Mouse (Mus musculus) lung, embryonic 15.5 days (tissue): ENCODE measurements at regions not wholly inside any gene's neighbourhood (a gene's known extent, or its start where the extent isn't known, plus 50 kb on each side); places are given as distances from the start of the nearest gene placed in this dataset.
"Not testable (repeated sequence)": the region's sequence is repeated elsewhere in the genome, so short reads cannot be mapped to it uniquely, and the experiment has no call there.

Experiments used
- ATAC-seq: fragments of 200-750 bp; cut with Nextera tagmentation; 2 replicates; pipeline ENCODE4 v1.8.0; 2017; ENCODE audit warnings: moderate number of reproducible peaks, borderline replicate concordance; ENCODE audit not compliant: low FRiP score, low TSS enrichment; ENCODE audit errors: extremely low read depth
- H3K27ac ChIP-seq: fragments of 300-500 bp; sonication (generic); 2 replicates; pipeline ENCODE4 v1.5.1; 2015; ENCODE audit warnings: moderate library complexity, mild to moderate bottlenecking, inconsistent platforms
- H3K27me3 ChIP-seq: fragments of 300-500 bp; sonication (generic); 2 replicates; pipeline ENCODE4 v1.6.1; 2015; ENCODE audit warnings: inconsistent platforms
- H3K36me3 ChIP-seq: fragments of 300-500 bp; sonication (generic); 2 replicates; pipeline ENCODE4 v1.6.1; 2015; ENCODE audit warnings: inconsistent platforms
- H3K4me1 ChIP-seq: fragments of 300-500 bp; sonication (generic); 2 replicates; pipeline ENCODE4 v1.6.1; 2015; ENCODE audit warnings: inconsistent platforms
- H3K4me2 ChIP-seq: fragments of 300-500 bp; sonication (generic); 2 replicates; pipeline ENCODE4 v1.6.1; 2015; ENCODE audit warnings: inconsistent platforms, mild to moderate bottlenecking, moderate library complexity
- H3K4me3 ChIP-seq: fragments of 300-500 bp; sonication (generic); 2 replicates; pipeline ENCODE4 v1.5.1; 2015; ENCODE audit warnings: mild to moderate bottlenecking, inconsistent platforms
- H3K9ac ChIP-seq: fragments of 300-500 bp; sonication (generic); 2 replicates; pipeline ENCODE4 v1.6.1; 2015; ENCODE audit warnings: inconsistent platforms
- H3K9me3 ChIP-seq: fragments of 300-500 bp; sonication (generic); 2 replicates; pipeline ENCODE4 v1.6.1; 2016; ENCODE audit warnings: inconsistent platforms
- WGBS: fragments of 180-500 bp; shearing (Covaris S2); methylation state at CpG from one replicate; pipeline ENCODE4 v1.1.7; 2015; 5-methylcytosine and 5-hydroxymethylcytosine counted together

DNA sequence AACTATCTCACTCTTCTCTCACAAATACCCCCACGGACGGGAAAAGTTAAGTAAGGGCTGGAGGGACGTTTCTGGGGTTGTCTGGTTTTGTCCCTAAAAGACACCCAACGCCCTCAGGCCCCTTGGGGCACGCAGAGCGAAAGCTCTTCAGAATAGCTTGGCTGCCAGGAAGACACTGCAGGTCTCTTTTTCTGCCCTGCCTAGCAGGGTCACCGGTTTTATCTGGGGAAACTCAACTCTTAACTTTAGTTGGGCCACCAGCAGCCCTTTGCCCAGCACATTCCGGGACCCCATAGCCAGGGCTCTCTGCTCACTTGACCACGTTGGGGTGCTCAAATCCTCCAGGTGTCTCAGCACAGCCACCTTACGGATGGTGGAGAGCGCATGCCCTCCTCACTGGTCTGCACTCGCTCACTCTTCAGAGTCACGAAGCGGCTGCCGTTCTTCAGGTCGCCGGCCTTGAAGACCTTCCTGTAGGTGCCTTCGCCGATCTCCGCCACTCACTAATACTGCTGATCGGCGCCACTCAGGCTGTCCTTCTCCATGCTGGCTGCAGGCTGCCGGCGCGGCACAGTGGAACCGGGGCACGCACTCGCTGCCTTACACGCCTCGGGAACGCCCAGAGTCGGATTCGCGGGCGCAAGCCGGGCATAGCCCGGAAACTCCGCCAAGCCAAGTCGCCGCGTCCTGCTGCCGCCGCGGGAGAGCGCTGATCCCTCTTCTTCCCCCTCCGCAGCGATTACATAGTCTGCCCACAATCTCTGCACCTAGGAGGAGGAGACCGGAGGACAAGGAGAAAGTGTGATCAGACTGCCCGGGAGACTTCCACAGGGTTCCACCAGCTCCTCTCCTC lies 83.0 kb downstream of the Ulbp1 start:
- peak; percentile 54; the same call in 1 of the 2 replicates for ATAC-seq
- Histone ChIP-seq H3K4me1 (peaks cover 22% of the 10 kb centered on the region), H3K4me2 (peak overlapping the region; percentile 99), H3K27ac (no peak overlapping the region), H3K9ac (peak overlapping the region; percentile 45), H3K36me3 (no peaks in the 10 kb centered on the region), H3K9me3 (no peaks in the 10 kb centered on the region), H3K4me3 (peak overlapping the region; percentile 60), H3K27me3 (peaks cover 42% of the 10 kb centered on the region)
- 6% methylated on average over 48 of the region's 49 CpGs for WGBS

DNA sequence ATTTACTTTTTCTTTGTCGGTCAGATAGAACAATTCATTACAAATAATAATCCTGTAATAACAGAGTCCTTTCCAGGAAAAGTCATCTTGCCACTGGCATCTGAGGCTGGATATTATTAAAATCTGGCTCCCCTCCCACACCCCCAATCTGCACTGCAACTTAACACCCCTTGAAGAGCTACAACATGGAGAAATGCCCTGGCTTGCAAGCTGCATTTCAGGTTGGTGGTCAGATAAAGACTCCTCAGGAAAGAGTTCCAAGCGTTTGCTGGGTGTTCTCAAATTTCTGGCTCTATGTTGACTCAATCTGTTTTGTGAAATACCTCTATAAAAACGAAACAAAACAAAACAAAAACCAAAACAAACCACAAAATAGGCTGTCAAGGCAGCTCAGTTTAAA lies 114.6 kb downstream of the Ulbp1 start:
- not testable (repeated sequence) for H3K9me3 ChIP-seq, H3K27me3 ChIP-seq, H3K36me3 ChIP-seq, H3K4me2 ChIP-seq, H3K9ac ChIP-seq, ATAC-seq, H3K4me1 ChIP-seq, H3K4me3 ChIP-seq, H3K27ac ChIP-seq
- 42% methylated on average over 3 of the region's 3 CpGs for WGBS

DNA sequence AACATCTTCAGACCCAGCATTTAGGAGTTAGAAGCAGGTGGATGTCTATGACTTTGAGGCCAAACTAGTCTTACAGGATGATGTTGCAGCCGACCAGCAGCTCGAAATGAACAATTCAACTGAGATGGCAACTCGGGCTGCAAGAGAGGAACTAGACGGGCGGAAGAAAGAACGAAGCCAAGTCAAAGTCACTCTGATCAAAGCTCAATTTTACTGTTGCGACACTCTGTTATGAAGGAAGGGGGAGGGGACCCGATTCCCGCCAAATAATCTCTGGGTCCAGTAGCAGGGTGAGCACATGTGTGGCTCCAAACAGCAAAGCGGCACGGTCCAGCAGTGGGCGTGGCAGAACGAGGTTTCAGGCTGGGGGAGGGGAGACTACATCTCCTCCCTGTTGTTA lies 129.1 kb downstream of the Ulbp1 start:
- not testable (repeated sequence) for H3K27ac ChIP-seq, H3K4me2 ChIP-seq, H3K9ac ChIP-seq, H3K27me3 ChIP-seq, H3K4me1 ChIP-seq, H3K36me3 ChIP-seq, H3K4me3 ChIP-seq, ATAC-seq, H3K9me3 ChIP-seq
- WGBS = 82% methylated on average over 13 of the region's 13 CpGs

- not testable (repeated sequence) for H3K4me1 ChIP-seq, H3K27ac ChIP-seq, H3K36me3 ChIP-seq, H3K4me2 ChIP-seq, ATAC-seq, H3K9ac ChIP-seq, H3K9me3 ChIP-seq, H3K4me3 ChIP-seq, H3K27me3 ChIP-seq
- WGBS = 96% methylated on average over 8 of the region's 8 CpGs
These were observed 129.7 kb downstream of the Ulbp1 start for GRCm38 (mm10) chr10:7343736-7344135.

DNA sequence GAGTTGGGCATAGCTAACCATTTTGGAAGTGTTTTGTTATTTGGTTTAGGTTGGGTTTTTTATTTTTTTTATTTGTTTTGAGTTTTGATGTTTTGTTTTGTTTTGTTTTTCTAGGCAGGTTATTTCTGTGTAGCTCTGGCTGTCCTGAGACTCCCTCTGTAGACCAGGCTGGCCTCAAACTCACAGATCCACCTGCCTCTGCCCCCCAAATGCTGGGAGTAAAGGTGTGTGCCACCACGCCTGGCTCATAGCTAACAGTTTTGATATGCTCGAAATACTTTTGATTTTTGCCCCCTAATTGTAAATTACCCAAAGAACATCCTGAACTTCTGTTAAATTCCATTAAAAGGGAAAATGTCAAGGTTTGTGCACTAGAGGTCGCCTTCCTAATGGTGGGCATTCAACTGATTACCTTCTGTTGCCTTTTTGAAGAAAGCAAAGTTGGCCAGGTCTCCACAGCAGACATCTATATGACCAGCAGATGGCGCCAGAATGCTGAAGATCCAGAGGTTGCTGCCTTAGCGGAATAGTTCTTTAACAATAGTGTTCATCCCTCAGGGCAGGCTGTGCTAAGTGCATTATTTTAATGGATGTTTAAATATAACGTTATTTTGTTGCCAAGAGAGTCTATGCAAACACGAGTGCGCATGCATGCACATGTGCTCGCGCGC lies 121.2 kb upstream of the Cnksr3 start:
- Histone ChIP-seq H3K9ac (no peak overlapping the region), H3K9me3 (no peaks in the 10 kb centered on the region), H3K4me2 (no peak overlapping the region), H3K36me3 (no peaks in the 10 kb centered on the region), H3K4me1 (no peaks in the 10 kb centered on the region), H3K27me3 (no peaks in the 10 kb centered on the region), H3K4me3 (no peak overlapping the region), H3K27ac (no peak overlapping the region)
- ATAC-seq = peak; percentile 69; the same call in 1 of the 2 replicates
- 38% methylated on average over 11 of the region's 11 CpGs for WGBS

DNA sequence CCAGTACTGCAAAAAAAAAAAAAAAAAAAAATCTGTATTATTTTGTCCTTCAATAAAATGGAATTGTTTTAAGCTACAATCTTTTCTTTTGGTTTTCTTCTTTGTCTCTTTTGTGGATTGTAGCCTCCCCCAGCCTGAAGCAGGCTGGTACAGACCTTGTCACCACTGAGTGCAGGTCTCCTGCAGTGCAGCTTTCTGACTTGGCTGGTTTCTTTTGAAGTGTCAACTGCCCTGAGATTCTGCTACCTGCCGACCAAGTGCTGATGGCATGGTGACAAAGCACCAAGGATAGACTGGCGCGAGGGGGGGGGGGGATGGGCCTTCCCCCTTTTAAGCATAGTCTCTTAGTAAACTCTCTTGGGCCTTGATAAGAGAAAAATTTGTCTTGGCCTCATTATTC lies 116.2 kb upstream of the Cnksr3 start:
- Histone ChIP-seq H3K4me1 (no peaks in the 10 kb centered on the region), H3K27ac (no peak overlapping the region), H3K9me3 (no peaks in the 10 kb centered on the region), H3K27me3 (no peaks in the 10 kb centered on the region), H3K4me3 (no peak overlapping the region), H3K36me3 (no peaks in the 10 kb centered on the region), H3K4me2 (no peak overlapping the region), H3K9ac (no peak overlapping the region)
- no peak for ATAC-seq
- whole genome bisulfite sequencing = 14% methylated on average over 3 of the region's 3 CpGs

- not testable (repeated sequence) for H3K4me2 ChIP-seq, H3K27me3 ChIP-seq, H3K27ac ChIP-seq, ATAC-seq, H3K9ac ChIP-seq, H3K4me3 ChIP-seq, H3K4me1 ChIP-seq, H3K36me3 ChIP-seq, H3K9me3 ChIP-seq
- WGBS = 90% methylated on average over 3 of the region's 3 CpGs
These were observed 115.0 kb upstream of the Cnksr3 start for GRCm38 (mm10) chr10:7327046-7327445.

- H3K9me3 ChIP-seq = no peaks in the 10 kb centered on the region
- no peak for ATAC-seq
- no peak overlapping the region for H3K27ac ChIP-seq
- H3K27me3 ChIP-seq = no peaks in the 10 kb centered on the region
- H3K4me2 ChIP-seq = no peak overlapping the region
- no peaks in the 10 kb centered on the region for H3K36me3 ChIP-seq
- WGBS = 43% methylated on average over 4 of the region's 4 CpGs
- no peak overlapping the region for H3K9ac ChIP-seq
- no peak overlapping the region for H3K4me3 ChIP-seq
- no peaks in the 10 kb centered on the region for H3K4me1 ChIP-seq
These were observed 113.0 kb upstream of the Cnksr3 start for GRCm38 (mm10) chr10:7325074-7325473.

GRCm38 (mm10) chr10:7323258-7323657 lies 111.2 kb upstream of the Cnksr3 start:
- 16% methylated on average over 3 of the region's 3 CpGs for WGBS
- Histone ChIP-seq H3K36me3 (no peaks in the 10 kb centered on the region), H3K9ac (no peak overlapping the region), H3K9me3 (no peaks in the 10 kb centered on the region), H3K4me3 (no peak overlapping the region), H3K27me3 (no peaks in the 10 kb centered on the region), H3K4me1 (no peaks in the 10 kb centered on the region), H3K27ac (no peak overlapping the region), H3K4me2 (no peak overlapping the region)
- no peak for ATAC-seq

- H3K36me3 ChIP-seq = no peaks in the 10 kb centered on the region
- H3K27ac ChIP-seq = no peak overlapping the region
- H3K9ac ChIP-seq = no peak overlapping the region
- no peaks in the 10 kb centered on the region for H3K27me3 ChIP-seq
- H3K4me2 ChIP-seq = no peak overlapping the region
- no peaks in the 10 kb centered on the region for H3K4me1 ChIP-seq
- ATAC-seq = no peak
- no peak overlapping the region for H3K4me3 ChIP-seq
- no peaks in the 10 kb centered on the region for H3K9me3 ChIP-seq
- WGBS = 86% methylated on average over 3 of the region's 3 CpGs
These were observed 97.9 kb upstream of the Cnksr3 start for GRCm38 (mm10) chr10:7309927-7310326.

- not testable (repeated sequence) for H3K9ac ChIP-seq, H3K4me2 ChIP-seq, H3K27me3 ChIP-seq, H3K4me3 ChIP-seq, ATAC-seq, H3K36me3 ChIP-seq, H3K27ac ChIP-seq, H3K4me1 ChIP-seq, H3K9me3 ChIP-seq
- 47% methylated on average over 3 of the region's 3 CpGs for WGBS
These were observed 93.8 kb upstream of the Cnksr3 start for GRCm38 (mm10) chr10:7305881-7306280.

DNA sequence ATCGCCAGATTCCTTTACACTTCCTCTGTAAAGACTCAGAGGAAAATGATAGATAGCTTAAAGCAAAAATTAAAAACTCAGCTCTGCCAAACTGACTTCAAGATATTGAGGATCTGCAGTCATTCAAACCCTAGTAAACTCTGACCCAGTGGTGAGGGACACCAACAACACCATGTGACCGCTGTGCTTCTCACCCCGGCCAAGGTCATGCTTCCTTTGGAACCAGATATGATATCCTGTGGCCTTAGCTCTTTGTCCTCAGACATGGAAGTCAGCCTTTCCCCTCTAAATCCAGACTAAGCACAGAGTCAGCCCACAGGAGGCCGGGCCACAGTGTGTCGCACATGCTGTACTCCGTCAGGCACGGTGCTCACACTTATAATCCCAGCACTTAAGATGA lies 86.3 kb upstream of the Cnksr3 start:
- H3K4me3 ChIP-seq = no peak overlapping the region
- no peak overlapping the region for H3K4me2 ChIP-seq
- no peaks in the 10 kb centered on the region for H3K9me3 ChIP-seq
- H3K4me1 ChIP-seq = no peaks in the 10 kb centered on the region
- WGBS = 86% methylated on average over 7 of the region's 7 CpGs
- no peaks in the 10 kb centered on the region for H3K36me3 ChIP-seq
- ATAC-seq = no peak
- H3K27ac ChIP-seq = no peak overlapping the region
- H3K9ac ChIP-seq = no peak overlapping the region
- no peaks in the 10 kb centered on the region for H3K27me3 ChIP-seq
